Mouse (Mus musculus): ENCODE results near the gene Aldh1a2.
A peak's percentile ranks its signal among the peaks of the same experiment; 100 is the strongest.

Gene Aldh1a2

GRCm38 (mm10) chr9:71215248-71216035 lies at the start of gene Aldh1a2:
Gene Aldh1a2 (plus strand): TSS chr9:71215789.
- DNase-seq (ENCODE audit: low read depth, low spot score): peak; percentile 66

- no peak for DNase-seq (ENCODE audit: low read depth, low spot score)
Observed at GRCm38 (mm10) chr9:71166019-71166705, 49.4 kb upstream of the Aldh1a2 start.

GRCm38 (mm10) chr9:71166871-71167465 lies 48.6 kb upstream of the Aldh1a2 start:
- DNase-seq (ENCODE audit: low read depth, low spot score): no peak

- DNase-seq (ENCODE audit: low read depth, low spot score): no peak
Observed at GRCm38 (mm10) chr9:71167473-71168215, 47.9 kb upstream of the Aldh1a2 start.

GRCm38 (mm10) chr9:71168511-71168910 lies 47.1 kb upstream of the Aldh1a2 start, which contains the start of gene Aqp9:
Gene Aqp9 (minus strand): TSS chr9:71168682.
- DNase-seq (ENCODE audit: low read depth, low spot score): no peak

- peak; percentile 11 for DNase-seq (ENCODE audit: low read depth, low spot score)
Observed at GRCm38 (mm10) chr9:71173533-71173932, 42.1 kb upstream of the Aldh1a2 start.

- DNase-seq (ENCODE audit: low read depth, low spot score): no peak
Observed at GRCm38 (mm10) chr9:71174316-71174975, 41.1 kb upstream of the Aldh1a2 start.

GRCm38 (mm10) chr9:71175686-71176085 lies 39.9 kb upstream of the Aldh1a2 start:
- no peak for DNase-seq (ENCODE audit: low read depth, low spot score)

- no peak for DNase-seq (ENCODE audit: low read depth, low spot score)
Observed at GRCm38 (mm10) chr9:71179276-71179896, 36.2 kb upstream of the Aldh1a2 start.

GRCm38 (mm10) chr9:71179964-71180700 lies 35.5 kb upstream of the Aldh1a2 start:
- no peak for DNase-seq (ENCODE audit: low read depth, low spot score)

- no peak for DNase-seq (ENCODE audit: low read depth, low spot score)
Observed at GRCm38 (mm10) chr9:71185285-71185684, 30.3 kb upstream of the Aldh1a2 start.

GRCm38 (mm10) chr9:71185823-71186222 lies 29.8 kb upstream of the Aldh1a2 start:
- no peak for DNase-seq (ENCODE audit: low read depth, low spot score)

GRCm38 (mm10) chr9:71187396-71187795 lies 28.2 kb upstream of the Aldh1a2 start:
- no peak for DNase-seq (ENCODE audit: low read depth, low spot score)

- peak; percentile 80 for DNase-seq (ENCODE audit: low read depth, low spot score)
Observed at GRCm38 (mm10) chr9:71188647-71189415, 26.8 kb upstream of the Aldh1a2 start.

GRCm38 (mm10) chr9:71198826-71199225 lies 16.8 kb upstream of the Aldh1a2 start:
- DNase-seq (ENCODE audit: low read depth, low spot score): no peak

GRCm38 (mm10) chr9:71202265-71202664 lies 13.3 kb upstream of the Aldh1a2 start:
- peak; percentile 71 for DNase-seq (ENCODE audit: low read depth, low spot score)

GRCm38 (mm10) chr9:71209299-71209698 lies 6.3 kb upstream of the Aldh1a2 start:
- no peak for DNase-seq (ENCODE audit: low read depth, low spot score)

- DNase-seq (ENCODE audit: low read depth, low spot score): peak; percentile 46
Observed at GRCm38 (mm10) chr9:71210870-71211269, 4.7 kb upstream of the Aldh1a2 start.

GRCm38 (mm10) chr9:71213636-71214035 lies 2.0 kb upstream of the Aldh1a2 start:
- no peak for DNase-seq (ENCODE audit: low read depth, low spot score)

Measured in CD4-positive, CD25-positive, alpha-beta regulatory T cell, adult 2 months (primary cell).